Mouse (Mus musculus) MEL (cell line): ENCODE measurements around the gene Fth1. TPM values are rescaled to one million over a fixed set of nuclear protein-coding genes. Genes with fewer than 3 reads are reported as not detected.

Experiments
- DNase-seq: peaks from one replicate; pipeline ENCODE4 v3.0.0; 2011; ENCODE audit warnings: low read depth, low spot score
- H3K27ac ChIP-seq: 2 replicates; pipeline ENCODE4 v1.5.1; 2012; ENCODE audit warnings: low read depth, mild to moderate bottlenecking, control low read depth, low read length, moderate library complexity; ENCODE audit not compliant: control insufficient read depth
- H3K27me3 ChIP-seq, 2 experiments: fragments of 150-350 bp in 1 of 2; sonication (generic) in 1 of 2; 2 replicates each; pipeline ENCODE4 v1.6.1; 2012; ENCODE audit warnings: low read length in 2 of 2, mild to moderate bottlenecking in 2 of 2, improper control_type of control experiment in 1 of 2, moderate library complexity in 1 of 2; ENCODE audit not compliant: insufficient read depth in 2 of 2, control insufficient read depth in 1 of 2
- H3K36me3 ChIP-seq, 2 experiments: 2 replicates each; pipeline ENCODE4 v1.6.1; 2012 to 2014; ENCODE audit warnings: low read length in 2 of 2, improper control_type of control experiment in 1 of 2, inconsistent platforms in 1 of 2, mild to moderate bottlenecking in 1 of 2; ENCODE audit not compliant: insufficient read depth in 2 of 2, control insufficient read depth in 1 of 2
- H3K4me1 ChIP-seq, 2 experiments: fragments of 150-350 bp in 1 of 2; sonication (generic) in 1 of 2; 2 replicates each; pipeline ENCODE4 v1.6.1; 2012; ENCODE audit warnings: low read length in 2 of 2, improper control_type of control experiment in 1 of 2, mild to moderate bottlenecking in 1 of 2; ENCODE audit not compliant: insufficient read depth in 2 of 2, control insufficient read depth in 1 of 2
- H3K4me3 ChIP-seq, 2 experiments: fragments of 150-350 bp in 1 of 2; sonication (generic) in 1 of 2; 2 replicates each; pipeline ENCODE4 v1.5.1; 2012; ENCODE audit warnings: low read depth in 2 of 2, low read length in 2 of 2, mild to moderate bottlenecking in 2 of 2, moderate library complexity in 2 of 2, control low read depth in 1 of 2, improper control_type of control experiment in 1 of 2; ENCODE audit not compliant: control insufficient read depth in 1 of 2, insufficient read depth in 1 of 2
- H3K79me2 ChIP-seq: 2 replicates; pipeline ENCODE4 v1.6.1; 2012; ENCODE audit warnings: mild to moderate bottlenecking, low read length, moderate library complexity; ENCODE audit not compliant: control insufficient read depth, poor library complexity, insufficient read depth
- H3K9ac ChIP-seq: 2 replicates; pipeline ENCODE4 v1.6.1; 2012; ENCODE audit warnings: low read depth, mild to moderate bottlenecking, control low read depth, low read length, moderate library complexity; ENCODE audit not compliant: control insufficient read depth, poor library complexity, severe bottlenecking
- H3K9me3 ChIP-seq: fragments of 150-350 bp; sonication (generic); replicated peaks from 2 replicates; pipeline ENCODE4 v1.6.1; 2012; ENCODE audit warnings: mild to moderate bottlenecking, low read length, improper control_type of control experiment, moderate library complexity; ENCODE audit not compliant: insufficient read depth
- CHD2 ChIP-seq: IDR thresholded peaks from 2 replicates; pipeline ENCODE4 v1.6.1; 2011; ENCODE audit warnings: low read length, improper control_type of control experiment
- CTCF ChIP-seq, 3 experiments: IDR thresholded peaks in 2 of 3; conservative IDR thresholded peaks in 1 of 3; 2 replicates each; pipeline ENCODE4 v1.5.1; 2011 to 2012; ENCODE audit warnings: low read length in 3 of 3, low read depth in 2 of 3, mild to moderate bottlenecking in 2 of 3, improper control_type of control experiment in 1 of 3, inconsistent platforms in 1 of 3, mixed read lengths in 1 of 3, moderate library complexity in 1 of 3; ENCODE audit not compliant: control insufficient read depth in 1 of 3, insufficient read depth in 1 of 3, poor library complexity in 1 of 3, severe bottlenecking in 1 of 3
- ETS1 ChIP-seq: IDR thresholded peaks from 2 replicates; pipeline ENCODE4 v1.6.1; 2012; ENCODE audit warnings: low read depth, mild to moderate bottlenecking, inconsistent platforms, low read length, improper control_type of control experiment, moderate library complexity
- GABPA ChIP-seq: IDR thresholded peaks from 2 replicates; pipeline ENCODE4 v1.6.1; 2012; ENCODE audit warnings: low read depth, mild to moderate bottlenecking, inconsistent platforms, low read length, improper control_type of control experiment, moderate library complexity
- GATA1 ChIP-seq: IDR thresholded peaks from 2 replicates; pipeline ENCODE4 v1.6.1; 2011; ENCODE audit warnings: low read depth, low read length, improper control_type of control experiment
- JUND ChIP-seq: IDR thresholded peaks from 2 replicates; pipeline ENCODE4 v1.6.1; 2011; ENCODE audit warnings: low read depth, mild to moderate bottlenecking, improper control_type of control experiment, low read length
- MEF2A ChIP-seq: IDR thresholded peaks from 2 replicates; pipeline ENCODE4 v1.6.1; 2014; ENCODE audit warnings: low read depth, mild to moderate bottlenecking, inconsistent platforms, low read length, improper control_type of control experiment; ENCODE audit not compliant: poor library complexity, insufficient replicate concordance, severe bottlenecking; ENCODE audit errors: extremely low read depth
- MXI1 ChIP-seq: IDR thresholded peaks from 2 replicates; pipeline ENCODE4 v1.6.1; 2011; ENCODE audit warnings: mild to moderate bottlenecking, low read depth, low read length, improper control_type of control experiment
- MYC ChIP-seq: IDR thresholded peaks from 2 replicates; pipeline ENCODE4 v1.6.1; 2011; ENCODE audit warnings: low read depth, mild to moderate bottlenecking, low read length, improper control_type of control experiment, moderate library complexity
- NELFE ChIP-seq: IDR thresholded peaks from 2 replicates; pipeline ENCODE4 v1.6.1; 2011; ENCODE audit warnings: low read depth, low read length, improper control_type of control experiment
- NRF1 ChIP-seq: IDR thresholded peaks from 2 replicates; pipeline ENCODE4 v1.6.1; 2014; ENCODE audit warnings: low read depth, mild to moderate bottlenecking, inconsistent platforms, low read length, improper control_type of control experiment, moderate library complexity; ENCODE audit not compliant: poor library complexity, insufficient read depth, severe bottlenecking
- RCOR1 ChIP-seq: IDR thresholded peaks from 2 replicates; pipeline ENCODE4 v1.6.1; 2012; ENCODE audit warnings: low read depth, mild to moderate bottlenecking, inconsistent platforms, low read length, improper control_type of control experiment
- SIN3A ChIP-seq: IDR thresholded peaks from 2 replicates; pipeline ENCODE4 v1.6.1; 2012; ENCODE audit warnings: low read length, improper control_type of control experiment, inconsistent platforms
- TCF12 ChIP-seq: IDR thresholded peaks from 2 replicates; pipeline ENCODE4 v1.6.1; 2014; ENCODE audit warnings: low read depth, mild to moderate bottlenecking, inconsistent platforms, low read length, improper control_type of control experiment, moderate library complexity
- USF2 ChIP-seq, 2 experiments: IDR thresholded peaks; 2 replicates each; pipeline ENCODE4 v1.6.1; 2011 to 2012; ENCODE audit warnings: improper control_type of control experiment in 2 of 2, low read length in 2 of 2, borderline replicate concordance in 1 of 2, inconsistent platforms in 1 of 2, low read depth in 1 of 2, mild to moderate bottlenecking in 1 of 2; ENCODE audit not compliant: insufficient read depth in 1 of 2
- ZC3H11A ChIP-seq: IDR thresholded peaks from 2 replicates; pipeline ENCODE4 v1.6.1; 2012; ENCODE audit warnings: low read depth, mild to moderate bottlenecking, inconsistent platforms, low read length, improper control_type of control experiment
- ZKSCAN1 ChIP-seq: IDR thresholded peaks from 2 replicates; pipeline ENCODE4 v1.6.1; 2012; ENCODE audit warnings: low read depth, mild to moderate bottlenecking, inconsistent platforms, low read length, improper control_type of control experiment, moderate library complexity
- ZNF384 ChIP-seq: IDR thresholded peaks from 2 replicates; pipeline ENCODE4 v1.6.1; 2012; ENCODE audit warnings: low read depth, mild to moderate bottlenecking, inconsistent platforms, low read length, improper control_type of control experiment
- polyA plus RNA-seq, 2 experiments: library from polyadenylated mRNA; stranded (reverse) in 1 of 2; unstranded in 1 of 2; fragments of >175 nt in 1 of 2; fragments of >200 nt in 1 of 2; gene quantifications; 2 replicates each; pipeline versions ENCODE4 v1.2.1 to v1.2.4; 2012; ENCODE audit warnings: low replicate concordance in 2 of 2, low read depth in 1 of 2; ENCODE audit not compliant: insufficient read length in 2 of 2, insufficient read depth in 1 of 2, missing spikeins in 1 of 2
- total RNA-seq: library from RNA; depleted of rRNA; stranded (reverse); fragments of 300-350 nt; gene quantifications from 2 replicates; pipeline ENCODE4 v1.2.3, GENCODE M21; 2012

The Fth1 gene
- total and polyA plus RNA-seq, 3 experiments, result 444 to 2,175 (median 2,118) TPM

DNA sequence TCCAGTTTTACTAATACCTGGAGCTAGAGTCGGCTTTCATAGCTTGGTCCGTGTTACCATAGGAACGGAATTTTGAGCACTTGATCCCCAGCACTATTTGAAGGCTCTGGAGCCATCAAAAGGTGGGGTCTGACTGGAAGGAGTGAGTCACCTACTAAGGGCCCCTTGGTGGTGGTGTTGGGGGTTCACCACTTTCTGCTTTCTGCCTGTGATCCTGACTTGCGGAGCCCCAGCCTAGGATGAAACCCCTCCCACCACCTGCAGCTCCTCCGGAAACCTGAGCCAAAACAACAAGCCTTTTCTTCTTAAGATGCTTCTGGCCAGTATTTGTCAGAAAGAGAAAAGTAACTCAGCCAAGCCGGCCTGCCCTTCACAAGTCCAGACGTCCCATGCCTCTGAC is 40.6 kb upstream of the Fth1 start:
- H3K36me3 ChIP-seq, result peaks cover 0 to 14% of the 10 kb centered on the region in 2 experiments; a peak in 2 of 4 replicates
- no peak overlapping the region for H3K9ac ChIP-seq
- H3K79me2 ChIP-seq, result no peaks in the 10 kb centered on the region
- no peak overlapping the region for H3K4me3 ChIP-seq
- no peaks in the 10 kb centered on the region for H3K27me3 ChIP-seq
- TF ChIP-seq GATA1 (no peak), GABPA (no peak), ZKSCAN1 (no peak), MXI1 (no peak)
- DNase-seq, result no peak
- H3K27ac ChIP-seq, result no peak overlapping the region
- no peaks in the 10 kb centered on the region for H3K9me3 ChIP-seq
- H3K4me1 ChIP-seq, result peaks cover 15 to 38% of the 10 kb centered on the region in 2 experiments

GRCm38 (mm10) chr19:9940903-9941302 is 39.5 kb upstream of the Fth1 start:
- Histone ChIP-seq H3K9me3 (no peaks in the 10 kb centered on the region), H3K36me3 (peaks cover 0 to 14% of the 10 kb centered on the region in 2 experiments; a peak in 2 of 4 replicates), H3K9ac (no peak overlapping the region), H3K27ac (no peak overlapping the region), H3K4me1 (peaks cover 15 to 38% of the 10 kb centered on the region in 2 experiments), H3K79me2 (no peaks in the 10 kb centered on the region), H3K27me3 (no peaks in the 10 kb centered on the region), H3K4me3 (no peak overlapping the region)
- TF ChIP-seq MEF2A (no peak), MXI1 (no peak), RCOR1 (no peak), CHD2 (no peak), USF2 (IDR thresholded peaks at IDR 0.05; ENCODE audit: borderline replicate concordance in 1 of 2, insufficient read depth in 1 of 2, low read depth in 1 of 2, low read length in 2 of 2) (no peak), NELFE (no peak), JUND (no peak)
- DNase-seq, result no peak

GRCm38 (mm10) chr19:9941809-9942208 is 38.6 kb upstream of the Fth1 start:
- no peak overlapping the region for H3K27ac ChIP-seq
- no peak overlapping the region for H3K4me3 ChIP-seq
- H3K9ac ChIP-seq, result no peak overlapping the region
- peaks cover 0 to 8% of the 10 kb centered on the region in 2 experiments; a peak in 2 of 4 replicates for H3K36me3 ChIP-seq
- no peak for TF ChIP-seq NELFE
- no peak for TF ChIP-seq CTCF (IDR thresholded peaks at IDR 0.05 in 2 of 3, conservative IDR thresholded peaks at IDR 0.05 in 1 of 3; ENCODE audit: control insufficient read depth in 1 of 3, insufficient read depth in 1 of 3, low read depth in 2 of 3, low read length in 3 of 3, poor library complexity in 1 of 3, severe bottlenecking in 1 of 3)
- TF ChIP-seq ZNF384, result no peak
- no peak for TF ChIP-seq GABPA
- no peak for TF ChIP-seq ZC3H11A
- no peak for TF ChIP-seq NRF1
- TF ChIP-seq MEF2A, result no peak
- TF ChIP-seq TCF12, result no peak
- TF ChIP-seq MXI1, result no peak
- TF ChIP-seq RCOR1, result no peak
- TF ChIP-seq MYC, result no peak
- TF ChIP-seq ETS1, result no peak
- no peak for TF ChIP-seq ZKSCAN1
- no peak for TF ChIP-seq SIN3A
- TF ChIP-seq, all 39 proteins: peak for 0
- Histone ChIP-seq H3K79me2 (no peaks in the 10 kb centered on the region), H3K4me1 (peaks cover 9 to 31% of the 10 kb centered on the region in 2 experiments), H3K9me3 (no peaks in the 10 kb centered on the region), H3K27me3 (no peaks in the 10 kb centered on the region)
- DNase-seq, result no peak
